Mouse (Mus musculus) spleen, postnatal 36 days (tissue): ENCODE data around the gene Gm20604.

Experiments
- DNase-seq, 2 experiments: peaks; one replicate each; pipeline ENCODE4 v3.0.0; 2022; ENCODE audit warnings: low spot score in 2 of 2, mixed read lengths in 1 of 2

Gene Gm20604

GRCm38 (mm10) chr12:102743036-102743588 lies 15.4 kb downstream of the Gm20604 start:
- DNase-seq, result no peak

GRCm38 (mm10) chr12:102742056-102742455 lies 16.4 kb downstream of the Gm20604 start:
- no peak for DNase-seq

GRCm38 (mm10) chr12:102740285-102740684 lies 18.2 kb downstream of the Gm20604 start:
- peak; percentile 24 to 28 for DNase-seq

- no peak for DNase-seq
Observed at GRCm38 (mm10) chr12:102739096-102739495, 19.4 kb downstream of the Gm20604 start.

GRCm38 (mm10) chr12:102733381-102733780 lies 25.1 kb downstream of the Gm20604 start:
- peak; percentile 24 to 38 for DNase-seq

- no peak for DNase-seq
Observed at GRCm38 (mm10) chr12:102730798-102731619, 27.5 kb downstream of the Gm20604 start.

GRCm38 (mm10) chr12:102729855-102730797 lies 28.3 kb downstream of the Gm20604 start:
- DNase-seq, result peak; percentile 26 to 54

- DNase-seq, result no peak
Observed at GRCm38 (mm10) chr12:102725761-102726175, 32.7 kb downstream of the Gm20604 start.

- DNase-seq, result no peak
Observed at GRCm38 (mm10) chr12:102725146-102725545, 33.3 kb downstream of the Gm20604 start.

GRCm38 (mm10) chr12:102723861-102724260 lies 34.6 kb downstream of the Gm20604 start:
- no peak for DNase-seq

GRCm38 (mm10) chr12:102722966-102723365 lies 35.5 kb downstream of the Gm20604 start:
- no peak for DNase-seq

GRCm38 (mm10) chr12:102722451-102722850 lies 36.0 kb downstream of the Gm20604 start:
- DNase-seq, result no peak

GRCm38 (mm10) chr12:102719552-102720315 lies 38.7 kb downstream of the Gm20604 start:
- peak in 1 of 2 experiments; percentile 44 for DNase-seq

GRCm38 (mm10) chr12:102714654-102715395 lies 43.6 kb downstream of the Gm20604 start:
- no peak for DNase-seq

GRCm38 (mm10) chr12:102714116-102714515 lies 44.4 kb downstream of the Gm20604 start:
- DNase-seq, result peak in 1 of 2 experiments; percentile 26

- DNase-seq, result no peak
Observed at GRCm38 (mm10) chr12:102713153-102713865, 45.2 kb downstream of the Gm20604 start.

- no peak for DNase-seq
Observed at GRCm38 (mm10) chr12:102710851-102711375, 47.6 kb downstream of the Gm20604 start.

GRCm38 (mm10) chr12:102709896-102710295 lies 48.6 kb downstream of the Gm20604 start:
- DNase-seq, result no peak

- no peak for DNase-seq
Observed at GRCm38 (mm10) chr12:102708220-102708619, 50.3 kb downstream of the Gm20604 start.
